Comparison of ENCODE assay signal across 9 mouse cellular contexts in the genomic region with DNA sequence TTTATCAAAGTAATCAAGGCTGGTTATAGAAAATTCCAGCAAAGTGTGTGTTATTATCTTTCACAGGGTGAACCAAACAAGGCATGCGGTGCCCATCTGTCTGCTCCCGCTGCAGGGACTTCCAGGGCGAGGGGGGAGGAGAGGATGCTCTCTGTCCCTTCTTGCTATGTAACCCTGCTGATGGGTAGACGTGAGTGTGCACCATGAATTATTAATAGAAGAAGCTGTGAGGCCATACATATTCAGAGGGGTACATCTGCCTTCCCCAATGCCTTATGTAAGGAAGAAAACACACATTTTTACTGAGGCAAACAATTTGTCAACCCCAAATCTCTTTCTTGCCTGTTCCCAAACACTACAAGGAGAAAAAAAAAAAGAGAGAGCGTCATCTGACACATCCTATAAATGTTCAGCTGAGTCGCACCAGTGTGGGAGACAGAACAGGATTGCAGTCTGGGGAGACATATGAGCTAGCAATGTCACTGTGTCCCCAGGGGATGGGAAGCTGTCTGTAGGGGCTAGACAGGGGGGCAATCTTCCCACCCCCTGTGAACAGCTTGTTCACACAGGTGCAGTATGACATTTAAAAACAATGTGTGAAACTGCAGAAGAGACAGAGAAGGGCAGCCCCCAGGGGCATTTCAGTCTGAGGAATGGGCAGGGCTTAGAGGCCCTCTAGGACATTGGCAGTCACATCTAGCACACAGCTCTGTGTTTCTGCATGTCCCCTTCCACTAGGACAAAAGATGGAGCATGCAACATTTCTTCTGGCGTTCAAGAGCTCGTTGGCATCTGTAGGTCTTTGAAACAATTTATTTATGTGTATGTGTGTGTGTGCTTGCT. TPM values are rescaled to one million over a fixed set of nuclear protein-coding genes. Genes with fewer than 3 reads are reported as not detected.
DNase-seq lines count a peak whose midpoint lies in the region; ATAC-seq lines count a peak whose summit lies in the region.
"Had no signal": no experiment of that assay in that cellular context is flagged by ENCODE, and none has a peak within 500 bp of the region (broad histone marks: within the 10 kb centered on the region; RNA-seq: fewer than 3 reads in every experiment).

No protein-coding gene starts in this region.

- no peak overlapping the region for H3K27ac ChIP-seq in heart, embryonic 12.5 days (ENCODE audit: poor library complexity, severe bottlenecking)
- peak overlapping the region; percentile 84 for H3K27ac ChIP-seq in hindbrain, embryonic 13.5 days
- H3K27ac ChIP-seq in liver, embryonic 12.5 days, result no peak overlapping the region

- 67% methylated on average over 8 of the region's 8 CpGs for WGBS in heart, embryonic 12.5 days
- 27% methylated on average over 8 of the region's 8 CpGs for WGBS in hindbrain, embryonic 13.5 days
- 57% methylated on average over 8 of the region's 8 CpGs for WGBS in liver, embryonic 12.5 days (ENCODE audit: insufficient replicate concordance)

- no peak overlapping the region for H3K9ac ChIP-seq in heart, embryonic 12.5 days
- no peak overlapping the region for H3K9ac ChIP-seq in hindbrain, embryonic 13.5 days
- H3K9ac ChIP-seq in liver, embryonic 12.5 days, result no peak overlapping the region

- DNase-seq in heart, adult 11 months, result peak; percentile 72
- peak; percentile 36 to 82 for DNase-seq in left cerebral cortex, postnatal 25 days (ENCODE audit: low spot score in 2 of 2)
- peak; percentile 39 to 41 for DNase-seq in right cerebral cortex, postnatal 36 days (ENCODE audit: low spot score in 2 of 2)
- no peak for DNase-seq in spleen, postnatal 10 days (ENCODE audit: low spot score in 2 of 2)
- DNase-seq in B cell, adult 2 months, result no peak

- H3K36me3 ChIP-seq in heart, embryonic 12.5 days, result no peaks in the 10 kb centered on the region
- H3K36me3 ChIP-seq in hindbrain, embryonic 13.5 days, result no peaks in the 10 kb centered on the region
- no peaks in the 10 kb centered on the region for H3K36me3 ChIP-seq in liver, embryonic 12.5 days

- no peaks in the 10 kb centered on the region for H3K27me3 ChIP-seq in heart, embryonic 12.5 days (replicated peaks)
- H3K27me3 ChIP-seq in hindbrain, embryonic 13.5 days, result no peaks in the 10 kb centered on the region
- H3K27me3 ChIP-seq in liver, embryonic 12.5 days (replicated peaks), result no peaks in the 10 kb centered on the region

- H3K4me3 ChIP-seq in heart, embryonic 12.5 days, result no peak overlapping the region
- no peak overlapping the region for H3K4me3 ChIP-seq in hindbrain, embryonic 13.5 days
- H3K4me3 ChIP-seq in liver, embryonic 12.5 days, result no peak overlapping the region

- no peaks in the 10 kb centered on the region for H3K9me3 ChIP-seq in heart, embryonic 12.5 days (replicated peaks)
- H3K9me3 ChIP-seq in hindbrain, embryonic 13.5 days, result no peaks in the 10 kb centered on the region
- H3K9me3 ChIP-seq in liver, embryonic 12.5 days (replicated peaks), result no peaks in the 10 kb centered on the region

- H3K4me1 ChIP-seq in heart, embryonic 12.5 days (replicated peaks), result no peaks in the 10 kb centered on the region
- peaks cover 21% of the 10 kb centered on the region for H3K4me1 ChIP-seq in hindbrain, embryonic 13.5 days (replicated peaks)
- no peaks in the 10 kb centered on the region for H3K4me1 ChIP-seq in liver, embryonic 12.5 days

- H3K4me2 ChIP-seq in heart, embryonic 12.5 days, result no peak overlapping the region
- no peak overlapping the region for H3K4me2 ChIP-seq in hindbrain, embryonic 13.5 days
- no peak overlapping the region for H3K4me2 ChIP-seq in liver, embryonic 12.5 days

- intact Hi-C loops in left cerebral cortex, postnatal 25 days (cut with DNase I), result loop anchor here (1.0 to 5.0 kb wide), 4 partner anchors 8 to 199 kb away; partner anchors contain the start of genes Htr5a and Insig1

- ATAC-seq in heart, embryonic 12.5 days (ENCODE audit: insufficient number of reproducible peaks, low FRiP score), result no peak
- peak; percentile 95 for ATAC-seq in hindbrain, embryonic 13.5 days (ENCODE audit: low FRiP score)
- no peak for ATAC-seq in liver, embryonic 12.5 days

RNA-seq across cellular contexts. Expression of gene Htr5a, which starts 31.5 kb away (rescaled TPM):
- polyA plus RNA-seq in heart, embryonic 12.5 days (2016; fragmentation: Nextera tagmentation; extraction: Ambion mirVana), result not detected in 2 replicates
- 0.62 and 0.83 TPM in 2 replicates for polyA plus RNA-seq in hindbrain, embryonic 13.5 days (2015; fragmentation: Nextera tagmentation; extraction: Ambion mirVana)
- total RNA-seq in left cerebral cortex, postnatal 25 days (2021), result 10 to 100 TPM; 13.8 to 14.3 TPM
- polyA plus RNA-seq in liver, embryonic 12.5 days (2016; fragmentation: Nextera tagmentation; extraction: Ambion mirVana), result not detected in 2 replicates
- polyA plus RNA-seq: lung, embryonic 16.5 days had no signal

Comparison
In these comparisons a context has a peak if more than half of its experiments do, and no peak if none do; other contexts are left out.
1. DNase-seq: peak in heart, adult 11 months (single experiment), left cerebral cortex, postnatal 25 days (2 of 2) and right cerebral cortex, postnatal 36 days (2 of 2); none in spleen, postnatal 10 days (0 of 2) and B cell, adult 2 months (0 of 2).